Mouse (Mus musculus) induced T-regulatory cell, adult 2 months (primary cell): Measurements from ENCODE around the gene Gal.

ENCODE experiments used
- DNase-seq: peaks from one replicate; pipeline ENCODE4 v3.0.0-alpha.2; 2012; ENCODE audit warnings: low read depth

The Gal gene

GRCm38 (mm10) chr19:3419251-3419650 is 4.9 kb upstream of the Gal start:
- no peak for DNase-seq

- no peak for DNase-seq
Measured at GRCm38 (mm10) chr19:3405531-3406281, 8.6 kb downstream of the Gal start.

- no peak for DNase-seq
Measured at GRCm38 (mm10) chr19:3404030-3404429, 10.3 kb downstream of the Gal start.

GRCm38 (mm10) chr19:3402390-3402789 is 12.0 kb downstream of the Gal start:
- no peak for DNase-seq

- DNase-seq, result no peak
Measured at GRCm38 (mm10) chr19:3401943-3402342, 12.4 kb downstream of the Gal start.

- no peak for DNase-seq
Measured at GRCm38 (mm10) chr19:3401504-3401903, 12.8 kb downstream of the Gal start.

GRCm38 (mm10) chr19:3400057-3400456 is 14.3 kb downstream of the Gal start:
- DNase-seq, result no peak

- DNase-seq, result no peak
Measured at GRCm38 (mm10) chr19:3394216-3394615, 20.1 kb downstream of the Gal start.

GRCm38 (mm10) chr19:3392384-3392783 is 22.0 kb downstream of the Gal start:
- DNase-seq, result no peak

GRCm38 (mm10) chr19:3389089-3389488 is 25.3 kb downstream of the Gal start:
- DNase-seq, result peak; percentile 91

GRCm38 (mm10) chr19:3388629-3389057 is 25.7 kb downstream of the Gal start, which contains the start of gene Tesmin:
Gene Tesmin, plus strand, starts transcription at chr19:3388857.
- peak; percentile 92 for DNase-seq

GRCm38 (mm10) chr19:3388061-3388460 is 26.3 kb downstream of the Gal start:
- DNase-seq, result no peak

- no peak for DNase-seq
Measured at GRCm38 (mm10) chr19:3378614-3379013, 35.7 kb downstream of the Gal start.

- DNase-seq, result no peak
Measured at GRCm38 (mm10) chr19:3376966-3377715, 37.2 kb downstream of the Gal start.

GRCm38 (mm10) chr19:3375945-3376495 is 38.3 kb downstream of the Gal start:
- DNase-seq, result no peak

- peak; percentile 52 for DNase-seq
Measured at GRCm38 (mm10) chr19:3374028-3374427, 40.3 kb downstream of the Gal start.

- DNase-seq, result no peak
Measured at GRCm38 (mm10) chr19:3373380-3373779, 41.0 kb downstream of the Gal start.

- no peak for DNase-seq
Measured at GRCm38 (mm10) chr19:3368276-3368675, 46.1 kb downstream of the Gal start.

GRCm38 (mm10) chr19:3365089-3365488 is 49.3 kb downstream of the Gal start:
- peak; percentile 22 for DNase-seq

GRCm38 (mm10) chr19:3363510-3363909 is 50.8 kb downstream of the Gal start:
- DNase-seq, result no peak
